Mouse (Mus musculus) cerebellum, adult 2 months (tissue): ENCODE measurements around the gene Spag6l. TPM values are rescaled to one million over a fixed set of nuclear protein-coding genes. Genes with fewer than 3 reads are reported as not detected.
A peak's percentile ranks its signal among the peaks of the same experiment; 100 is the strongest.

Experiments used
- DNase-seq, 2 experiments: peaks; one replicate each; pipeline ENCODE4 v3.0.0; 2021
- H3K27ac ChIP-seq: fragments of 200-500 bp; 2 replicates; pipeline ENCODE4 v1.5.1; 2012; ENCODE audit warnings: low read length, control low read depth, inconsistent platforms; ENCODE audit not compliant: insufficient read depth
- H3K27me3 ChIP-seq: fragments of 200-500 bp; 2 replicates; pipeline ENCODE4 v1.6.1; 2012; ENCODE audit warnings: inconsistent platforms, mild to moderate bottlenecking, low read length, moderate library complexity; ENCODE audit not compliant: control insufficient read depth, insufficient read depth
- H3K4me1 ChIP-seq: fragments of 200-500 bp; 2 replicates; pipeline ENCODE4 v1.6.1; 2011; ENCODE audit warnings: low read length; ENCODE audit not compliant: control insufficient read depth, insufficient read depth
- H3K4me3 ChIP-seq: fragments of 200-500 bp; replicated peaks from 2 replicates; pipeline ENCODE3; 2011; ENCODE audit warnings: mild to moderate bottlenecking, low read depth, low read length, control low read depth; ENCODE audit not compliant: insufficient read depth
- CTCF ChIP-seq: fragments of 200-500 bp; IDR thresholded peaks from 2 replicates; pipeline ENCODE4 v1.5.1; 2011; ENCODE audit warnings: low read depth, mild to moderate bottlenecking, control low read depth, low read length, moderate library complexity, borderline replicate concordance; ENCODE audit not compliant: insufficient read depth
- POLR2A ChIP-seq: fragments of 200-500 bp; IDR thresholded peaks from 2 replicates; pipeline ENCODE4 v1.6.1; 2011; ENCODE audit warnings: low read length, control low read depth, borderline replicate concordance; ENCODE audit not compliant: insufficient read depth
- WGBS: fragments of 180-500 bp; shearing (Covaris S2); methylation state at CpG from one replicate; pipeline ENCODE4 v1.1.7; 2018; 5-methylcytosine and 5-hydroxymethylcytosine counted together
- polyA plus RNA-seq: library from polyadenylated mRNA; depleted of rRNA; stranded (reverse); fragments of >200 nt; gene quantifications from 2 replicates; pipeline ENCODE4 v1.2.3, GENCODE M21; 2012; rRNA removed

Gene Spag6l
- 1.3 and 2.0 TPM in 2 replicates for polyA plus RNA-seq

GRCm38 (mm10) chr16:16828757-16829615 lies at the start of gene Spag6l:
Gene Spag6l, minus strand, starts transcription at chr16:16829456.
- Histone ChIP-seq H3K4me1 (peaks cover 4% of the 10 kb centered on the region; the same call in 1 of the 2 replicates), H3K27me3 (no peaks in the 10 kb centered on the region), H3K27ac (no peak within 1 kb of the TSS), H3K4me3 (peak within 1 kb of the TSS; percentile 57)
- WGBS = 5% methylated on average over 33 of the region's 33 CpGs
- TF ChIP-seq POLR2A = no peak
- peak; percentile 44; the same call in 1 of the 2 replicates for TF ChIP-seq CTCF
- DNase-seq = peak; percentile 3 to 12

GRCm38 (mm10) chr16:16879025-16879424 lies 49.8 kb upstream of the Spag6l start:
- 83% methylated on average over 5 of the region's 5 CpGs for WGBS
- DNase-seq = no peak
- no peak overlapping the region for H3K27ac ChIP-seq
- H3K4me3 ChIP-seq = no peak overlapping the region
- H3K4me1 ChIP-seq = no peaks in the 10 kb centered on the region
- TF ChIP-seq CTCF = no peak
- TF ChIP-seq POLR2A = no peak
- H3K27me3 ChIP-seq = no peaks in the 10 kb centered on the region

- TF ChIP-seq POLR2A (peak; percentile 72), CTCF (no peak)
- peak within 1 kb of the TSS; percentile 17 for H3K27ac ChIP-seq
- no peaks in the 10 kb centered on the region for H3K27me3 ChIP-seq
- peak; percentile 89 to 90 for DNase-seq
- under 1% methylated on average over 49 of the region's 49 CpGs for WGBS
- H3K4me3 ChIP-seq = peak within 1 kb of the TSS; percentile 72
- H3K4me1 ChIP-seq = no peaks in the 10 kb centered on the region; the same call in 1 of the 2 replicates
These were observed 41.5 kb upstream of the Spag6l start, which contains the start of the genes Top3b and Vpreb1 for GRCm38 (mm10) chr16:16870617-16871331. Gene Top3b, plus strand, starts transcription at chr16:16870736. Gene Vpreb1, minus strand, starts transcription at chr16:16870843.

- Histone ChIP-seq H3K27ac (no peak overlapping the region), H3K4me3 (peak overlapping the region; percentile 72), H3K4me1 (no peaks in the 10 kb centered on the region; the same call in 1 of the 2 replicates), H3K27me3 (no peaks in the 10 kb centered on the region)
- TF ChIP-seq POLR2A (no peak), CTCF (no peak)
- 30% methylated on average over 7 of the region's 7 CpGs for WGBS
- DNase-seq = no peak
These were observed 41.0 kb upstream of the Spag6l start for GRCm38 (mm10) chr16:16870241-16870616.

- no peak for DNase-seq
- WGBS = 52% methylated on average over 5 of the region's 5 CpGs
- H3K27me3 ChIP-seq = no peaks in the 10 kb centered on the region
- no peak overlapping the region for H3K4me3 ChIP-seq
- TF ChIP-seq CTCF = no peak
- no peak for TF ChIP-seq POLR2A
- no peaks in the 10 kb centered on the region for H3K4me1 ChIP-seq
- H3K27ac ChIP-seq = no peak overlapping the region
These were observed 36.7 kb upstream of the Spag6l start for GRCm38 (mm10) chr16:16865696-16866561.

- TF ChIP-seq CTCF (no peak), POLR2A (no peak)
- Histone ChIP-seq H3K27ac (no peak overlapping the region), H3K27me3 (no peaks in the 10 kb centered on the region), H3K4me1 (no peaks in the 10 kb centered on the region), H3K4me3 (no peak overlapping the region)
- DNase-seq = no peak
These were observed 36.0 kb upstream of the Spag6l start for GRCm38 (mm10) chr16:16865217-16865616.

GRCm38 (mm10) chr16:16863978-16864377 lies 34.7 kb upstream of the Spag6l start, which contains the start of gene Igll1:
Gene Igll1, minus strand, starts transcription at chr16:16863985.
- H3K27me3 ChIP-seq = no peaks in the 10 kb centered on the region
- no peaks in the 10 kb centered on the region for H3K4me1 ChIP-seq

More at GRCm38 (mm10) chr16:16863978-16864377, 34.7 kb upstream of the Spag6l start, which contains the start of gene Igll1:
- Histone ChIP-seq H3K4me3 (no peak within 1 kb of the TSS), H3K27ac (no peak within 1 kb of the TSS)
- DNase-seq = no peak
- TF ChIP-seq CTCF (no peak), POLR2A (no peak)
- 52% methylated on average over 2 of the region's 2 CpGs for WGBS
